Mouse (Mus musculus) heart, postnatal 14 days (tissue): ENCODE results near the gene Olfr556. TPM values are rescaled to one million over a fixed set of nuclear protein-coding genes. Genes with fewer than 3 reads are reported as not detected.
"Not testable (repeated sequence)": the region's sequence is repeated elsewhere in the genome, so short reads cannot be mapped to it uniquely, and the experiment has no call there.

Experiments
- DNase-seq, 2 experiments: peaks; one replicate each; pipeline ENCODE4 v3.0.0; 2021 to 2022
- intact Hi-C: fragments of 180-260 bp; cut with DNase I; formaldehyde crosslinking; loops from one replicate; pipeline ENCODE4 v1.15.1; 2025
- long read RNA-seq, 2 experiments: library from polyadenylated mRNA; stranded (forward); transcript quantifications; one replicate each; pipeline ENCODE4 v2.0.0; 2021
- total RNA-seq, 2 experiments: library from RNA; stranded (reverse); gene quantifications; 2 replicates each; pipeline ENCODE4 v1.2.3; 2021

The Olfr556 gene
- not detected for total RNA-seq
- long read RNA-seq, experiment 1 = 0 reads
- long read RNA-seq, experiment 2 = 0 reads

GRCm38 (mm10) chr7:102664599-102664998 lies at the start of gene Olfr556:
Gene Olfr556 (plus strand): TSS chr7:102664899.
- intact Hi-C loops = loop anchor here (2.0 kb wide), 1 partner anchor 254 kb away; no protein-coding TSS in a partner anchor
- DNase-seq = no peak

- DNase-seq = no peak
- intact Hi-C loops = loop anchor here (10.0 kb wide), 1 partner anchor 57 kb away; no protein-coding TSS in a partner anchor
Measured at GRCm38 (mm10) chr7:102618118-102618517, 46.6 kb upstream of the Olfr556 start, which contains the start of gene Olfr553. Gene Olfr553 (minus strand): TSS chr7:102618218.

- intact Hi-C loops = loop anchor here (10.0 kb wide), 1 partner anchor 55 kb away; no protein-coding TSS in a partner anchor
- peak in 1 of 2 experiments; percentile 23 for DNase-seq
Measured at GRCm38 (mm10) chr7:102619608-102620007, 45.1 kb upstream of the Olfr556 start.

GRCm38 (mm10) chr7:102620368-102620767 lies 44.3 kb upstream of the Olfr556 start:
- intact Hi-C loops, DNase-seq: not testable (repeated sequence)

GRCm38 (mm10) chr7:102636665-102637064 lies 28.0 kb upstream of the Olfr556 start:
- intact Hi-C loops = loop anchor here (1.0 kb wide), 1 partner anchor 123 kb away; no protein-coding TSS in a partner anchor
- DNase-seq = peak; percentile 20 to 64

- intact Hi-C loops = no loop called here
- DNase-seq = no peak
Measured at GRCm38 (mm10) chr7:102638132-102638531, 26.6 kb upstream of the Olfr556 start, which contains the start of gene Olfr554. Gene Olfr554 (plus strand): TSS chr7:102638432.

- intact Hi-C loops, DNase-seq: not testable (repeated sequence)
Measured at GRCm38 (mm10) chr7:102644945-102645344, 19.8 kb upstream of the Olfr556 start.

GRCm38 (mm10) chr7:102658523-102658922 lies 6.2 kb upstream of the Olfr556 start, which contains the start of gene Olfr555:
Gene Olfr555 (plus strand): TSS chr7:102658823.
- intact Hi-C loops = no loop called here
- no peak for DNase-seq

GRCm38 (mm10) chr7:102665378-102665777 lies 679 bp downstream of the Olfr556 start:
- intact Hi-C loops = loop anchor here (2.0 kb wide), 1 partner anchor 253 kb away; no protein-coding TSS in a partner anchor
- DNase-seq = no peak

- intact Hi-C loops = loop anchor here (10.0 kb wide), 1 partner anchor 61 kb away; the partner anchor contains the start of gene Olfr553
- DNase-seq = no peak
Measured at GRCm38 (mm10) chr7:102676225-102676624, 11.5 kb downstream of the Olfr556 start.

GRCm38 (mm10) chr7:102681916-102682315 lies 17.2 kb downstream of the Olfr556 start:
- intact Hi-C loops = no loop called here
- DNase-seq = no peak

- intact Hi-C loops = no loop called here
- DNase-seq = peak; percentile 90
Measured at GRCm38 (mm10) chr7:102686944-102687501, 22.3 kb downstream of the Olfr556 start, which contains the start of gene Trim68. Gene Trim68 (minus strand): TSS chr7:102687327.

GRCm38 (mm10) chr7:102695358-102696125 lies 30.8 kb downstream of the Olfr556 start, which contains the start of gene Olfr557:
Gene Olfr557 (plus strand): TSS chr7:102695910.
- peak; percentile 21 to 59 for DNase-seq
- intact Hi-C loops = loop anchor here (10.0 kb wide), 2 partner anchors 181 to 229 kb away; partner anchors contain the start of gene Olfr572

GRCm38 (mm10) chr7:102698461-102698860 lies 33.8 kb downstream of the Olfr556 start:
- intact Hi-C loops = loop anchor here (1.0 to 10.0 kb wide), 3 partner anchors 9 to 226 kb away; partner anchors contain the start of gene Olfr572
- no peak for DNase-seq

GRCm38 (mm10) chr7:102701915-102702314 lies 37.2 kb downstream of the Olfr556 start, which contains the start of gene Olfr558:
Gene Olfr558 (plus strand): TSS chr7:102702215.
- intact Hi-C loops = no loop called here
- DNase-seq = no peak

GRCm38 (mm10) chr7:102718970-102719369 lies 54.3 kb downstream of the Olfr556 start, which contains the start of gene Olfr33:
Gene Olfr33 (minus strand): TSS chr7:102719070.
- no peak for DNase-seq
- intact Hi-C loops = no loop called here
